Mouse (Mus musculus): ENCODE results near the gene Sdk1. TPM values are rescaled to one million over a fixed set of nuclear protein-coding genes. Genes with fewer than 3 reads are reported as not detected.

Sdk1 gene
- total RNA-seq, 1 experiment: 1.2 TPM

DNA sequence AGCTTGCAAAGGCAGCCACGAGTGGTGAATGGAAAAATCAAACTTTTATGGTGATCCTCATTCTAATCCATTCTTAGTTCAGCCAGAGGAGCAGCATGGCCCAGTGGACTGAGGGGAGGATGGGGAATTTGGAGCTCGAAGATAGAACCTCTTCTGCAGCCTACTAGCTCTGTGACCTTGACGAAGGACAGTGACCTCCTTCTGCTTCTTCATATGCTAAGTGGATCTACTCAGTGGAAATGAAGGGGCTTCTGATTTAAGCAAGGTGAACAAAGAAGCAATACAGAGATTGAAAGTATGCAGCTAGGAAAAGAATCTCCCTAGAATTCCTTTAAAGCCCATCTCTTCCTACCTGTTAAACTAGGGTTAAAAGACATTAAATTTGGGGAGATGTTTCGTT lies 152.6 kb downstream of the Sdk1 start:
- Histone ChIP-seq H3K36me3 (ENCODE audit: control insufficient read depth, insufficient read depth, low read length, poor library complexity, severe bottlenecking) (no peaks in the 10 kb centered on the region), H3K9me3 (ENCODE audit: control insufficient read depth, insufficient read depth, low read depth, low read length) (no peaks in the 10 kb centered on the region), H3K9ac (ENCODE audit: insufficient read depth, low read depth, low read length, poor library complexity, severe bottlenecking) (no peak overlapping the region), H3K27ac (ENCODE audit: insufficient read depth, low read depth, low read length, poor library complexity, severe bottlenecking) (no peak overlapping the region; the same call in 1 of the 2 replicates), H3K4me3 (ENCODE audit: insufficient read depth in 1 of 2, low read depth in 1 of 2, low read length in 2 of 2, poor library complexity in 1 of 2, severe bottlenecking in 1 of 2) (no peak overlapping the region), H3K4me1 (ENCODE audit: control insufficient read depth in 2 of 2, insufficient read depth in 2 of 2, low read length in 2 of 2, poor library complexity in 1 of 2) (peaks cover 0 to 3% of the 10 kb centered on the region in 2 experiments; a peak in 1 of 4 replicates)
- TF ChIP-seq CHD2 (IDR thresholded peaks at IDR 0.05; ENCODE audit: low read depth, low read length): no peak
- TF ChIP-seq MAFK (IDR thresholded peaks at IDR 0.05; ENCODE audit: insufficient read depth, low read depth, low read length): no peak
- TF ChIP-seq ZC3H11A (IDR thresholded peaks at IDR 0.05; ENCODE audit: borderline replicate concordance, low read depth, low read length): no peak
- TF ChIP-seq ZNF384 (IDR thresholded peaks at IDR 0.05; ENCODE audit: low read depth, low read length): no peak
- TF ChIP-seq HCFC1 (IDR thresholded peaks at IDR 0.05; ENCODE audit: borderline replicate concordance, insufficient read depth, low read length): no peak
- in situ Hi-C loops (cut with MboI; ENCODE audit: low sequenced_read_pairs in 2 of 2, unreplicated experiment in 2 of 2): no loop called here
- DNase-seq (ENCODE audit: low read depth, low spot score): no peak

DNA sequence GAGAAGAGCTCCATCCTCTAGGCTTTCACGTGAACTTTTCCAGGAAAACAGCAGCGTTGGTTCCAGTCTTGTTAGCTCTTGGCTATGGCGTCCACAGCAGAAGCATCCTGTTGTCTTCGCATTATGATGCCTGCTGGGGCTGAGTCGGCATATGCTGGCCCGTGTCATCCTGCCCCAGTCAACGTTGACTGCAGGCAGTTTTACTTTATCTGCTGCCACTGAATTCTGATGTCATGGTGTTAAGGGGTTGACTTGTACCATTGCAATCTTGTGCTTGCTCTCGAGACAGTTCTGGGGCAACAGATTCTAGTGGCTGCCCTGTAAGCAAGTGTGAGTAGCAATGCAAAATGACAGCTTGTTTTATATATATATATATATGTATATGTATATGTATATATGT lies 153.3 kb downstream of the Sdk1 start:
- no peak for DNase-seq (ENCODE audit: low read depth, low spot score)
- in situ Hi-C loops (cut with MboI; ENCODE audit: low sequenced_read_pairs in 2 of 2, unreplicated experiment in 2 of 2): no loop called here
- Histone ChIP-seq H3K9ac (ENCODE audit: insufficient read depth, low read depth, low read length, poor library complexity, severe bottlenecking) (no peak overlapping the region), H3K9me3 (ENCODE audit: control insufficient read depth, insufficient read depth, low read depth, low read length) (no peaks in the 10 kb centered on the region), H3K27ac (ENCODE audit: insufficient read depth, low read depth, low read length, poor library complexity, severe bottlenecking) (no peak overlapping the region), H3K4me3 (ENCODE audit: insufficient read depth in 1 of 2, low read depth in 1 of 2, low read length in 2 of 2, poor library complexity in 1 of 2, severe bottlenecking in 1 of 2) (no peak overlapping the region), H3K4me1 (ENCODE audit: control insufficient read depth in 2 of 2, insufficient read depth in 2 of 2, low read length in 2 of 2, poor library complexity in 1 of 2) (peaks cover 0 to 3% of the 10 kb centered on the region in 2 experiments; a peak in 1 of 4 replicates), H3K36me3 (ENCODE audit: control insufficient read depth, insufficient read depth, low read length, poor library complexity, severe bottlenecking) (no peaks in the 10 kb centered on the region)
- TF ChIP-seq MAFK (IDR thresholded peaks at IDR 0.05; ENCODE audit: insufficient read depth, low read depth, low read length) (no peak), HCFC1 (IDR thresholded peaks at IDR 0.05; ENCODE audit: borderline replicate concordance, insufficient read depth, low read length) (no peak), ZC3H11A (IDR thresholded peaks at IDR 0.05; ENCODE audit: borderline replicate concordance, low read depth, low read length) (no peak), CHD2 (IDR thresholded peaks at IDR 0.05; ENCODE audit: low read depth, low read length) (no peak), ZNF384 (IDR thresholded peaks at IDR 0.05; ENCODE audit: low read depth, low read length) (no peak)

DNA sequence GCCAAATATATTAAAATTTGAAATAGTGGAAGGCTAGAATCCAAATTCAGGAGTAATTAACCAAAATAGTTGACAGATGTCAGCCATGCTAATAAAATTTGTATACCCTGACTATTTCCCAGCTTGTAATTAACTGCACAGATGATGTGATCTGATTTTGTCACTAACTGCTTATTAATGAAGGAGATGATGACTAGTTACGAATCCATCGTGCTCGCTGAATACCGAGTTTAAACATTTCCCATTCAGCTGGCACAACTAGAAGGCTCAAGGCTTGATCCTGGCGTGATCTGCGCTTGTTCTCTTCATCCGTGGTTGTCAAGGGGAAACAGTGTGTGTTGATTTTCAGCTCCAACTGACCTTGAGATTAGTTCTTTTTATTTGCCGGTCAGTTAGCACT lies 162.5 kb downstream of the Sdk1 start:
- no peak overlapping the region for H3K9ac ChIP-seq (ENCODE audit: insufficient read depth, low read depth, low read length, poor library complexity, severe bottlenecking)
- H3K27ac ChIP-seq (ENCODE audit: insufficient read depth, low read depth, low read length, poor library complexity, severe bottlenecking): no peak overlapping the region
- TF ChIP-seq CHD2 (IDR thresholded peaks at IDR 0.05; ENCODE audit: low read depth, low read length) (no peak), MAFK (IDR thresholded peaks at IDR 0.05; ENCODE audit: insufficient read depth, low read depth, low read length) (no peak), ZC3H11A (IDR thresholded peaks at IDR 0.05; ENCODE audit: borderline replicate concordance, low read depth, low read length) (no peak), HCFC1 (IDR thresholded peaks at IDR 0.05; ENCODE audit: borderline replicate concordance, insufficient read depth, low read length) (no peak), ZNF384 (IDR thresholded peaks at IDR 0.05; ENCODE audit: low read depth, low read length) (no peak)

DNA sequence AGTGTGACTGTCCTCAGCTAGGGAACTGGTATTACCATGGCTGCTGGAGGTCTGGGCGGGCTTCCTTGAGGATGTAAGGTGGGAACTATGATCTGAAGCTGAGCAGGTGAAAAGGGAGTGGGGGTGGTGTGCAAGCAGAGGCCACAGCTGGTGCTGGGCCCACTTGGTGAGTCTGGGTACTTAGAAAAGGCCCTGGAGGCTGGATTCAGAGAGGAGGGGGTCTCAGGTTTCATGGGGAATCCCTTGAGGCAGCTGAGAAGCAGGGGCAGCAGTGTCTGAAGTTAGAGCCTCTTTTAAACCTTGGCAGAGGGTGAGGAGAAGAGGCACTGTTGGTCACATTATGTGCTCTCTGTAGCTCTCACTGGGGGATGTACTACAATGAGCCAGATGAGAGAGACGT lies 163.4 kb downstream of the Sdk1 start:
- no peak for TF ChIP-seq CHD2 (IDR thresholded peaks at IDR 0.05; ENCODE audit: low read depth, low read length)
- TF ChIP-seq HCFC1 (IDR thresholded peaks at IDR 0.05; ENCODE audit: borderline replicate concordance, insufficient read depth, low read length): no peak
- no peak for TF ChIP-seq MAFK (IDR thresholded peaks at IDR 0.05; ENCODE audit: insufficient read depth, low read depth, low read length)
- TF ChIP-seq ZC3H11A (IDR thresholded peaks at IDR 0.05; ENCODE audit: borderline replicate concordance, low read depth, low read length): no peak
- no peak for TF ChIP-seq ZNF384 (IDR thresholded peaks at IDR 0.05; ENCODE audit: low read depth, low read length)
- Histone ChIP-seq H3K36me3 (ENCODE audit: control insufficient read depth, insufficient read depth, low read length, poor library complexity, severe bottlenecking) (no peaks in the 10 kb centered on the region), H3K27ac (ENCODE audit: insufficient read depth, low read depth, low read length, poor library complexity, severe bottlenecking) (no peak overlapping the region), H3K4me3 (ENCODE audit: insufficient read depth in 1 of 2, low read depth in 1 of 2, low read length in 2 of 2, poor library complexity in 1 of 2, severe bottlenecking in 1 of 2) (no peak overlapping the region), H3K9me3 (ENCODE audit: control insufficient read depth, insufficient read depth, low read depth, low read length) (no peaks in the 10 kb centered on the region), H3K4me1 (ENCODE audit: control insufficient read depth in 2 of 2, insufficient read depth in 2 of 2, low read length in 2 of 2, poor library complexity in 1 of 2) (peaks cover 0 to 9% of the 10 kb centered on the region in 2 experiments; a peak in 1 of 4 replicates), H3K9ac (ENCODE audit: insufficient read depth, low read depth, low read length, poor library complexity, severe bottlenecking) (no peak overlapping the region)
- DNase-seq (ENCODE audit: low read depth, low spot score): no peak
- in situ Hi-C loops (cut with MboI; ENCODE audit: low sequenced_read_pairs in 2 of 2, unreplicated experiment in 2 of 2): no loop called here

More for the DNA sequence above, 162.5 kb downstream of the Sdk1 start:
- Histone ChIP-seq H3K4me1 (ENCODE audit: control insufficient read depth in 2 of 2, insufficient read depth in 2 of 2, low read length in 2 of 2, poor library complexity in 1 of 2) (peaks cover 0 to 6% of the 10 kb centered on the region in 2 experiments; a peak in 1 of 4 replicates), H3K9me3 (ENCODE audit: control insufficient read depth, insufficient read depth, low read depth, low read length) (no peaks in the 10 kb centered on the region), H3K4me3 (ENCODE audit: insufficient read depth in 1 of 2, low read depth in 1 of 2, low read length in 2 of 2, poor library complexity in 1 of 2, severe bottlenecking in 1 of 2) (no peak overlapping the region), H3K36me3 (ENCODE audit: control insufficient read depth, insufficient read depth, low read length, poor library complexity, severe bottlenecking) (no peaks in the 10 kb centered on the region)
- DNase-seq (ENCODE audit: low read depth, low spot score): no peak
- in situ Hi-C loops (cut with MboI; ENCODE audit: low sequenced_read_pairs in 2 of 2, unreplicated experiment in 2 of 2): no loop called here

DNA sequence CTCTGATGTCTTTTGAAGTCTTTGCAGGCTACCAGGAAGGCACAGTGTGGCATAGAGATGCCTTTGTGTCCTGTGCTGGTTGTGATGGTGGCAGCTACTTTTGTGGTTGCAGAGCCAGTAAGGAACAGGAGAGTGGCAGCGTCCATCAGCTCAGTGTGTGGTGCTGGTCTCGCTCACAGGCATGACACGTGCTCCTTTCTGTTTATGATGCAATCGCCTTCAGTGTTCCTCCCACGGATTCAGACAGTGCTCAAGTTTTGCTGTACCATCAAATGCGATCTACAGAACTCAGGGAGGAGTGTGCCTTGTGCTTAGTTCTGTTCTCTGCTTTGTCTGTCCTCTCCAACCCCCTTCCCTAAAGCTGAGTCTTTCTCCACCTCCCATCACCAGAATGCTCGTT lies 165.6 kb downstream of the Sdk1 start:
- no peak overlapping the region for H3K9ac ChIP-seq (ENCODE audit: insufficient read depth, low read depth, low read length, poor library complexity, severe bottlenecking)
- H3K4me3 ChIP-seq (ENCODE audit: insufficient read depth in 1 of 2, low read depth in 1 of 2, low read length in 2 of 2, poor library complexity in 1 of 2, severe bottlenecking in 1 of 2): no peak overlapping the region
- DNase-seq (ENCODE audit: low read depth, low spot score): no peak
- H3K9me3 ChIP-seq (ENCODE audit: control insufficient read depth, insufficient read depth, low read depth, low read length): no peaks in the 10 kb centered on the region
- TF ChIP-seq CHD2 (IDR thresholded peaks at IDR 0.05; ENCODE audit: low read depth, low read length) (no peak), HCFC1 (IDR thresholded peaks at IDR 0.05; ENCODE audit: borderline replicate concordance, insufficient read depth, low read length) (no peak), ZNF384 (IDR thresholded peaks at IDR 0.05; ENCODE audit: low read depth, low read length) (no peak), MAFK (IDR thresholded peaks at IDR 0.05; ENCODE audit: insufficient read depth, low read depth, low read length) (no peak), ZC3H11A (IDR thresholded peaks at IDR 0.05; ENCODE audit: borderline replicate concordance, low read depth, low read length) (no peak)
- no peaks in the 10 kb centered on the region for H3K36me3 ChIP-seq (ENCODE audit: control insufficient read depth, insufficient read depth, low read length, poor library complexity, severe bottlenecking)
- in situ Hi-C loops (cut with MboI; ENCODE audit: low sequenced_read_pairs in 2 of 2, unreplicated experiment in 2 of 2): no loop called here
- H3K27ac ChIP-seq (ENCODE audit: insufficient read depth, low read depth, low read length, poor library complexity, severe bottlenecking): no peak overlapping the region
- peaks cover 0 to 9% of the 10 kb centered on the region in 2 experiments; a peak in 1 of 4 replicates for H3K4me1 ChIP-seq (ENCODE audit: control insufficient read depth in 2 of 2, insufficient read depth in 2 of 2, low read length in 2 of 2, poor library complexity in 1 of 2)
